Mouse (Mus musculus): ENCODE data around the gene Myo9a.

- TF ChIP-seq CTCF (IDR thresholded peaks at IDR 0.05; ENCODE audit: borderline replicate concordance, insufficient read depth, low read depth, low read length) (no peak), POLR2A (IDR thresholded peaks at IDR 0.05; ENCODE audit: borderline replicate concordance, insufficient read depth, low read length) (no peak)
Measured at GRCm38 (mm10) chr9:59701094-59701493, 49.6 kb upstream of the Myo9a start.

Data from cerebellum, adult 2 months (tissue).